Mouse (Mus musculus) embryo, embryonic 11 days (tissue): ENCODE measurements around the gene Fry.
"Not testable (repeated sequence)": the region's sequence is repeated elsewhere in the genome, so short reads cannot be mapped to it uniquely, and the experiment has no call there.

Experiments used
- DNase-seq: peaks from one replicate; pipeline ENCODE4 v3.0.0-alpha.2; 2015

Gene Fry

GRCm38 (mm10) chr5:150466132-150466531 is 347.7 kb downstream of the Fry start:
- DNase-seq: peak; percentile 33

GRCm38 (mm10) chr5:150468431-150468830 is 350.0 kb downstream of the Fry start:
- DNase-seq: no peak

GRCm38 (mm10) chr5:150477364-150477763 is 358.9 kb downstream of the Fry start:
- DNase-seq: no peak

GRCm38 (mm10) chr5:150478612-150479011 is 360.2 kb downstream of the Fry start:
- no peak for DNase-seq

- DNase-seq: peak; percentile 80
These were observed 366.8 kb downstream of the Fry start for GRCm38 (mm10) chr5:150485198-150485597.

GRCm38 (mm10) chr5:150490285-150490684 is 371.8 kb downstream of the Fry start:
- DNase-seq: no peak

GRCm38 (mm10) chr5:150490821-150491220 is 372.4 kb downstream of the Fry start:
- DNase-seq: peak; percentile 9

GRCm38 (mm10) chr5:150491573-150492173 is 373.2 kb downstream of the Fry start:
- not testable (repeated sequence) for DNase-seq

GRCm38 (mm10) chr5:150495792-150496191 is 377.3 kb downstream of the Fry start:
- peak; percentile 55 for DNase-seq

- no peak for DNase-seq
These were observed 392.2 kb downstream of the Fry start for GRCm38 (mm10) chr5:150510451-150511225.

- no peak for DNase-seq
These were observed 394.8 kb downstream of the Fry start for GRCm38 (mm10) chr5:150513264-150513663.

GRCm38 (mm10) chr5:150514027-150514426 is 395.6 kb downstream of the Fry start:
- no peak for DNase-seq

GRCm38 (mm10) chr5:150518064-150518463 is 399.6 kb downstream of the Fry start, which contains the start of gene Zar1l:
Gene Zar1l, minus strand, starts transcription at chr5:150518164.
- DNase-seq: no peak

- no peak for DNase-seq
These were observed 401.1 kb downstream of the Fry start for GRCm38 (mm10) chr5:150519551-150519950.

- DNase-seq: peak; percentile 94
These were observed 403.8 kb downstream of the Fry start, which contains the start of gene Brca2 for GRCm38 (mm10) chr5:150521937-150522866. Gene Brca2, plus strand, starts transcription at chr5:150522630.

- DNase-seq: no peak
These were observed 404.4 kb downstream of the Fry start for GRCm38 (mm10) chr5:150522867-150523234.

- no peak for DNase-seq
These were observed 406.8 kb downstream of the Fry start for GRCm38 (mm10) chr5:150525239-150525638.

GRCm38 (mm10) chr5:150541302-150541701 is 422.9 kb downstream of the Fry start:
- no peak for DNase-seq

- DNase-seq: no peak
These were observed 424.7 kb downstream of the Fry start for GRCm38 (mm10) chr5:150543184-150543583.
